Mouse (Mus musculus): ENCODE measurements around the gene Dao. TPM values are rescaled to one million over a fixed set of nuclear protein-coding genes. Genes with fewer than 3 reads are reported as not detected.
A peak's percentile ranks its signal among the peaks of the same experiment; 100 is the strongest.

The Dao gene
- polyA plus RNA-seq, 1 experiment: 376 TPM

DNA sequence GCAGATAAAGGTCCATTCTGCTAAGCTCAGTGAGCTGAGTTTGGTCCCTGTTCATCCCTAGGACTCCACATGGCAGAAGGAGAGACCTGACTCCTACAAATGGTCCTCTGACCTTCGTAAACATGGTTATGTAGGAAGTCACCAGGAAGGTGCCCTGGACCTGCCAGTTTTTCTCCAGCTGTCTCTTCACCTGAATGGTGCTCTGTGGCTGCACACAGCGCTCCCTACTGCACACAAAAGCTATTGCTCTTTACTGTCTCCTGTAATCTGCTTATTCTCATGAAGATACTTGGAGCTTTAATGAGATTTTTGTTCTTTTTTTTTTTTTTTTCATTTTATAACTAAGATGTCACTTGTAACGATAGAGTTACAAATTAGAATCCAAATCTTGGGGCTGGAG is 43.1 kb downstream of the Dao start:
- H3K27ac ChIP-seq (ENCODE audit: insufficient read depth, low read depth, low read length): no peak overlapping the region
- no peak for DNase-seq

DNA sequence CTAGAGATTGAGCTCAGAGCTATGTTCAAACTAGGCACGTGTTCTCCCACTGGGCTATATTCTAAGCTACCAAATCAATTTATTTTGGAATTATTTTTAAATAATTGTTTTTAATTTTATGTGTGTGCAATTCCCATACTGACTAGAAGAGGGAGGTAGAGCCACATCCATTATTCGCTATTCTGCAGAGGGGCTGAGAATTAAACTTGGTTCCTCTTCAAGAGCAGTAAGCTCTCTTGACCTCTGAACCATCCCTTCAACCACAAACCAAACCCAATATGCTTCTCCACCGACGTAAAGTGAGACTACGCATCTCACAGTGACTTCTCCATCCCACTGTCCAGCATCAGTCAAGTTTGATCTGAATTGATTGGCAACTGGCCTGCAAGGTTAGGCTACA is 43.7 kb downstream of the Dao start:
- Histone ChIP-seq H3K27ac (ENCODE audit: insufficient read depth, low read depth, low read length) (no peak overlapping the region), H3K27me3 (replicated peaks; ENCODE audit: control insufficient read depth, insufficient read depth, low read length) (no peaks in the 10 kb centered on the region), H3K4me1 (ENCODE audit: control insufficient read depth, insufficient read depth, low read length) (no peaks in the 10 kb centered on the region), H3K36me3 (ENCODE audit: control insufficient read depth, insufficient read depth, low read length) (no peaks in the 10 kb centered on the region), H3K4me3 (ENCODE audit: insufficient read depth, low read depth, low read length) (no peak overlapping the region)
- TF ChIP-seq CTCF (conservative IDR thresholded peaks at IDR 0.05; ENCODE audit: insufficient read depth, insufficient read length, low read depth, low read length) (no peak), POLR2A (IDR thresholded peaks at IDR 0.05; ENCODE audit: low read depth, low read length) (no peak)
- 80% methylated on average over 5 of the region's 5 CpGs for WGBS
- DNase-seq: no peak

More for the DNA sequence above, 43.1 kb downstream of the Dao start:
- peak; percentile 61 for TF ChIP-seq CTCF (conservative IDR thresholded peaks at IDR 0.05; ENCODE audit: insufficient read depth, insufficient read length, low read depth, low read length)
- no peak for TF ChIP-seq POLR2A (IDR thresholded peaks at IDR 0.05; ENCODE audit: low read depth, low read length)
- no peaks in the 10 kb centered on the region for H3K27me3 ChIP-seq (replicated peaks; ENCODE audit: control insufficient read depth, insufficient read depth, low read length)
- WGBS: 41% methylated on average over 3 of the region's 3 CpGs
- no peaks in the 10 kb centered on the region for H3K36me3 ChIP-seq (ENCODE audit: control insufficient read depth, insufficient read depth, low read length)
- H3K4me3 ChIP-seq (ENCODE audit: insufficient read depth, low read depth, low read length): no peak overlapping the region
- peaks cover 1% of the 10 kb centered on the region; the same call in 1 of the 2 replicates for H3K4me1 ChIP-seq (ENCODE audit: control insufficient read depth, insufficient read depth, low read length)

DNA sequence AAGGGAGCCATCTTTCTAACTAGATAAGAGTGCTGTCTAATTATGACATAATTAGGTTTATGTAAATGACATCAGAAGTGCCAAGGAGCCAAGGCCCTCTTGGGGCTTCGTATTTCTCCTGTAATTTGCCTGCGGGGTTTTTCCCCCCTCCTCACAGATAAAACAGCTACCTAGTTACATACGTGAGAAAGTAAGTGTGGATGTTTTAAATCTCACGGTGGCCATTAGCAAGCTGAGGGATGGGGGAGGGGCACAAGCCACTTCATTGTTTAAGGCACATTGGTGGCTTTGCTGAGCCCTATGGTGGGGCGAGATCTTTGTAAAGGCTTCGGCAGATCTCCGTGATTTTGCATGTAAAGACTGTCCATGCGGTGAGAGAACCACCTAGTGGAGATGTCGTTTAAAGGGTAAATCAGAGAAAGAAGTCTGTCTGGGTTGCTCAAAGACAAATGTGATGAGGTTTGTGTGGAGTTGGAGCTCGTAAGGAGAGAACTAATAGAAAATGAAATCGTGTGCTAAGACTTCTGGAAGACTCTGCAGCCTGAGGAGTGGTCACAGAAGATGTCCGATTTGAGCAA is 45.3 kb downstream of the Dao start:
- TF ChIP-seq CTCF (conservative IDR thresholded peaks at IDR 0.05; ENCODE audit: insufficient read depth, insufficient read length, low read depth, low read length): no peak
- TF ChIP-seq POLR2A (IDR thresholded peaks at IDR 0.05; ENCODE audit: low read depth, low read length): no peak
- Histone ChIP-seq H3K27me3 (replicated peaks; ENCODE audit: control insufficient read depth, insufficient read depth, low read length) (no peaks in the 10 kb centered on the region), H3K36me3 (ENCODE audit: control insufficient read depth, insufficient read depth, low read length) (no peaks in the 10 kb centered on the region), H3K27ac (ENCODE audit: insufficient read depth, low read depth, low read length) (no peak overlapping the region), H3K4me3 (ENCODE audit: insufficient read depth, low read depth, low read length) (no peak overlapping the region), H3K4me1 (ENCODE audit: control insufficient read depth, insufficient read depth, low read length) (no peaks in the 10 kb centered on the region)
- DNase-seq: no peak
- 50% methylated on average over 12 of the region's 12 CpGs for WGBS

DNA sequence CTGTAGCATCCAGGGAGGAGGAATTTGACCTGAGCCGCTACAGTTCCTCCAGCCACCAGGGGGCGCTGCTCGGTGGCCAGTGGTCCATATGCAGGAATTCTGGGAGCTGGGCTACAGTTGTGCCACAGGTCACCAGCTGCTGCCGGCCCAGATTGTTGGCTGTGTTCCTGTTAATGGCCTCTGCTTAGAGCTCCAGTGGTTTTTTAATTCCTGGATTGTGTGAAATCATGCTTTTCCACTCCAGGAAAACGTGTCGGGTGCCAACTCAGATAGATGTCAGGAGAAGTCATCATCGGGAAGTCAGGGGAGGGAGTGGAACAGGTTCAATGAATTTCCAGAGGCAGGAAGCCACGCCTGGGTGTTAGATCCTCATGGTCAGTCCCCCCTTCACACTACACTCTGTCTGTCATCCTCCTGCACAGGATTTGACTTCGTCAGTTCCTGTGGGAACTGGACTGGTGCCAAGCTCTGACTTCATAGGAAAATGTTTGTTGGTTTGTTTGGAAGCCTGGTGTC is 48.8 kb downstream of the Dao start:
- TF ChIP-seq CTCF (conservative IDR thresholded peaks at IDR 0.05; ENCODE audit: insufficient read depth, insufficient read length, low read depth, low read length) (peak; percentile 85), POLR2A (IDR thresholded peaks at IDR 0.05; ENCODE audit: low read depth, low read length) (no peak)
- no peaks in the 10 kb centered on the region for H3K27me3 ChIP-seq (replicated peaks; ENCODE audit: control insufficient read depth, insufficient read depth, low read length)
- peak overlapping the region; percentile 19; the same call in 1 of the 2 replicates for H3K27ac ChIP-seq (ENCODE audit: insufficient read depth, low read depth, low read length)
- H3K4me3 ChIP-seq (ENCODE audit: insufficient read depth, low read depth, low read length): peak overlapping the region; percentile 9; the same call in 1 of the 2 replicates
- no peaks in the 10 kb centered on the region for H3K4me1 ChIP-seq (ENCODE audit: control insufficient read depth, insufficient read depth, low read length)
- peak; percentile 87 for DNase-seq
- WGBS: 10% methylated on average over 9 of the region's 9 CpGs
- no peaks in the 10 kb centered on the region for H3K36me3 ChIP-seq (ENCODE audit: control insufficient read depth, insufficient read depth, low read length)

DNA sequence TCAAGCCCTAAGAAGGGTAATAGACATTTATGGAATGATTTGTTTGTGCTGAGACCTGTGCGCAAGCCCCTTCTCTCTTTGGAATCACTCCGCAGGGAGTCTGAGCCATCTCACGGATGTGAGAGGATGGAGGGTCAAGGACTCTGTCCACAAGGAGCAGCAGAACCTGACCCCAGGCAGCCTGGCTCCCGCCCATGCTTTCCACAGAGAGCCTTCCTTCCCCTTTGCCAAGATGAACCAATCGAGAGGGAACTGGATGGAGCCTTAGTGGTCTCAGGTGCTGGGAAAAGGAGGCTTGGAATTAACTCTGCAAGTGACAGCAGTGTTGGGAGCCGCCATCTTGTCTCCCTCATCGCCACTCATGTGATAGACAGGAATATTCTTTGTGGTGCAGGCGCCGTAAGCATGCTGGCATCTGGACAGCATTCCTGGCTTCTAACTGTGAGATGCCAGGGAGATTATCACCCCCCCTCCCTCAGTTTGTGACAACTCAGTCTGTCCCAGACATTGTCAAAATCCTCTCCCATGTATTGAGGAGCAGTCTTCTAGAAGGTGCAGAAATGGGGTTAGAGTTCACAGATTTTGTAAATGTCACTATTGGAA is 53.7 kb downstream of the Dao start:
- no peaks in the 10 kb centered on the region for H3K4me1 ChIP-seq (ENCODE audit: control insufficient read depth, insufficient read depth, low read length)
- no peak for TF ChIP-seq CTCF (conservative IDR thresholded peaks at IDR 0.05; ENCODE audit: insufficient read depth, insufficient read length, low read depth, low read length)
- TF ChIP-seq POLR2A (IDR thresholded peaks at IDR 0.05; ENCODE audit: low read depth, low read length): no peak
- no peaks in the 10 kb centered on the region for H3K36me3 ChIP-seq (ENCODE audit: control insufficient read depth, insufficient read depth, low read length)
- 73% methylated on average over 9 of the region's 9 CpGs for WGBS
- no peaks in the 10 kb centered on the region for H3K27me3 ChIP-seq (replicated peaks; ENCODE audit: control insufficient read depth, insufficient read depth, low read length)
- H3K27ac ChIP-seq (ENCODE audit: insufficient read depth, low read depth, low read length): no peak overlapping the region
- DNase-seq: no peak
- no peak overlapping the region for H3K4me3 ChIP-seq (ENCODE audit: insufficient read depth, low read depth, low read length)

DNA sequence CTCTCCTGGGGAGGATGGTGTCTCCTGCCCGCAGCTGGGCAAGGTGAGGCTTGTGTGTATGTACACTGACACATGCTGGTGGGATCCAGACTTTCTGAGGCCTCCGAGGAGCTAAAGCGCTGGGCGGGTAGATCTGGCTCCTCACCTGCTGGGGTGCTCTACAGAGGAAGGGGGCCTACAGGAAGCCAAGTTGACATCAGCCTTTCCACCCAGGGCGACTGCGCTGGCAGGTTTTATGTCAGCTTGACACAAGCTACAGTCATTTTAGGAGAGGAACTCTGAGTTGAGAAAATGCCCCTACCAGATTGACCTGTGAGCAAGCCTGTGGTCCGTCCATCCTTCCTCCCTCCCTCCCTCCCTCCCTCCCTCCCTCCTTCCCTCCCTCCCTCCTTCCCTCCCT is 58.2 kb downstream of the Dao start:
- no peaks in the 10 kb centered on the region for H3K36me3 ChIP-seq (ENCODE audit: control insufficient read depth, insufficient read depth, low read length)
- DNase-seq: no peak
- WGBS: 36% methylated on average over 7 of the region's 7 CpGs
- H3K27me3 ChIP-seq (replicated peaks; ENCODE audit: control insufficient read depth, insufficient read depth, low read length): no peaks in the 10 kb centered on the region
- TF ChIP-seq CTCF (conservative IDR thresholded peaks at IDR 0.05; ENCODE audit: insufficient read depth, insufficient read length, low read depth, low read length) (no peak), POLR2A (IDR thresholded peaks at IDR 0.05; ENCODE audit: low read depth, low read length) (no peak)
- H3K27ac ChIP-seq (ENCODE audit: insufficient read depth, low read depth, low read length): no peak overlapping the region
- H3K4me1 ChIP-seq (ENCODE audit: control insufficient read depth, insufficient read depth, low read length): no peaks in the 10 kb centered on the region
- no peak overlapping the region for H3K4me3 ChIP-seq (ENCODE audit: insufficient read depth, low read depth, low read length)

DNA sequence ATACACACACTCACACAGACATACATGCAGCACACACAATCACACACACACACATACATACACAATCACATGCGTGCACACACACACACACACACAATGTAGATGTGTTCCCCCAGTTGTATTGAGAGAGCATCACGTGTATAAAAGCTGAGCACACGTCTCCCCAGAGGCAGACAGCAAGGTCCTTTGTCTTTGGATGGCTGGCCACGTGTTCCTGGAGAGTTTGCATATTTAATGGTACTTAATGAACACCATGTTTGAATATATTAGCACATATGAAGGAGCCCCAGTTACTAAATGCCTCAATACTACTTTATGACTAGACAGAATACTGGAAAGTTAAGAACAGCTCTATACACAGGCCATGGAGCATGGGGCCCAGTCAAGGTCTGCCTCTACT is 60.5 kb downstream of the Dao start:
- no peak for DNase-seq
- H3K27ac ChIP-seq (ENCODE audit: insufficient read depth, low read depth, low read length): no peak overlapping the region
- no peak for TF ChIP-seq POLR2A (IDR thresholded peaks at IDR 0.05; ENCODE audit: low read depth, low read length)
- TF ChIP-seq CTCF (conservative IDR thresholded peaks at IDR 0.05; ENCODE audit: insufficient read depth, insufficient read length, low read depth, low read length): no peak
- H3K4me3 ChIP-seq (ENCODE audit: insufficient read depth, low read depth, low read length): no peak overlapping the region
- no peaks in the 10 kb centered on the region for H3K27me3 ChIP-seq (replicated peaks; ENCODE audit: control insufficient read depth, insufficient read depth, low read length)
- WGBS: 67% methylated on average over 4 of the region's 4 CpGs
- no peaks in the 10 kb centered on the region for H3K4me1 ChIP-seq (ENCODE audit: control insufficient read depth, insufficient read depth, low read length)
- H3K36me3 ChIP-seq (ENCODE audit: control insufficient read depth, insufficient read depth, low read length): no peaks in the 10 kb centered on the region
